Mouse (Mus musculus) retina, embryonic 14.5 days (tissue): ENCODE data around the gene Tmem50b.
"Not testable (repeated sequence)": the region's sequence is repeated elsewhere in the genome, so short reads cannot be mapped to it uniquely, and the experiment has no call there.

ENCODE experiments used
- DNase-seq: peaks from one replicate; pipeline ENCODE4 v3.0.0-alpha.2; 2015; ENCODE audit warnings: low spot score

Tmem50b gene

GRCm38 (mm10) chr16:91597672-91598010 is at the start of gene Tmem50b:
Gene Tmem50b, minus strand, starts transcription at chr16:91597800.
- DNase-seq, result peak; percentile 99

DNA sequence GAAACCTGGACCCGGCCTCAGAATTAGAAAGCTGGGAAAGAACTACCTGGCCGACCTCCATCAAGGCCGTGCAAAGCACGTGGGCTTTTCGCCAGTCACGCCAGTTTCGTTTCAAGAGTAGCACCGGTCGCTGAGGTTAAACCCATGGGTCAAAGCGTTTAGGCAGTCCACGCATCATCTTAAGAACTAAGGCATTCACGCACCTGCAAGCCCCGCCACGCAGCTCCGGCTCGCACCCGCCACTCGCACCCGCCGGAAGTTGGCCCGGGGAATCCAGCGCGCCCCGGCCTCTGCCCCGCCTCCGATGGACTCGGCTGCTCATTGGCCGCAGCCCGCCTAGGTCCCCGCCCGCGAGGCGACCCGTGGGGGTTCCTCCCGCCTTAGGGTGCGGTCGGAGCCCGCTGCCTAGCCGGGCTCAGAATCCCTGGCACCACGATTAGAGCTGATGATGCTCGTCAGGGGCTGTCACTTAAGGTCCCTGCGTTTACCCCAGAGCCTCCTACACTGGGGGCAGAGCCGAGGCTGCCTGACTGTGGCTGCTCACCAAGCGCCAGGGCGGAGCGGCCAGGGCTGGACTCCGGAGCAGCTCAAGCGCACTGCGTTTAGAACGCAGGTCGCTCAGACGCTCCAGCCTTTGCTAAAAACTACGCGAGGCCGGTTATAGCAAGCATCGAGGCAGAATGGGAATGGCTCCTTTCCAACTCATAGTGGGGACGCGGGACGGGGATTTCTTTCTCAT is 49.2 kb upstream of the Tmem50b start, which contains the start of gene Gart:
Gart (minus strand) TSS at position 272 of the 739 bp plus-strand sequence.
- DNase-seq, result peak; percentile 87

- peak; percentile 41 for DNase-seq
Observed at GRCm38 (mm10) chr16:91645995-91646602, 48.5 kb upstream of the Tmem50b start.

- DNase-seq, result not testable (repeated sequence)
Observed at GRCm38 (mm10) chr16:91645420-91645819, 47.8 kb upstream of the Tmem50b start.

- no peak for DNase-seq
Observed at GRCm38 (mm10) chr16:91644901-91645300, 47.3 kb upstream of the Tmem50b start.

DNA sequence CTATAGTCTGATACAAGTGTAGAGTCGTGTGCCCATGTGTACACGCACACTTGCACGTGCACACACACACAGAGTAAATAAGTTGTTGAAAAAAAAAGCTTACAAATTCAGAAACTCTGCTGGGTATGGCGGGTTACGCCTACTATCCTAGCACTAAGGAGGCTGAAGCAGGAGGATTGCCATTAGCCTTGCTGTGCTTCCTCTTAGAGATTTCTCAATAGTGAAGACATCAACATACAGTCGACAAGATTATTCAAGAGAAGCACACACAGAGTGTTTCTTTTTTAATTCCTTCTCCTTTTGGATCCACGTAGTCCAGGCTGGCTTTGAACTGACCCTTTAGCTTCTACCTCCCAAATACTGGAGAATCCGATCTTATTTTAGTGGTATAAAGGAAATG is 42.6 kb upstream of the Tmem50b start:
- DNase-seq, result no peak

DNA sequence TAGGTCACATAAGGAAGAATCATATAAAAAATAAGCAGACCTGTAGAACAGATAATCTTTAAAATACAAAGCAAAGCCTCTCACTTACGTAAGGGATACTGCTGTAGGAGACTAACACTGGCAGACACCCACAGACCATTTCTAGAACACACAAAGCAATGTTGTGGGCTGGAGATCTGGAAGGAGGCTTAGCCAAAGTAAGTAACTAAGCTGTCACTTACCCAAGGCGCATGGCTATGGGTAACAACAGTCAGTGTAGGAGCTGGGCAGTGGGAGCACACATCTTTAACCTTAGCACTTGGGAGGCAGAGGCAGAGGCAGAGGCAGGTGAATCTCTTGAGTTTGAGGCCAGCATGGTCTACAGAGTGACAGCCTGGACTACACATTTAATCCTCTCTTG is 42.0 kb upstream of the Tmem50b start:
- no peak for DNase-seq

DNA sequence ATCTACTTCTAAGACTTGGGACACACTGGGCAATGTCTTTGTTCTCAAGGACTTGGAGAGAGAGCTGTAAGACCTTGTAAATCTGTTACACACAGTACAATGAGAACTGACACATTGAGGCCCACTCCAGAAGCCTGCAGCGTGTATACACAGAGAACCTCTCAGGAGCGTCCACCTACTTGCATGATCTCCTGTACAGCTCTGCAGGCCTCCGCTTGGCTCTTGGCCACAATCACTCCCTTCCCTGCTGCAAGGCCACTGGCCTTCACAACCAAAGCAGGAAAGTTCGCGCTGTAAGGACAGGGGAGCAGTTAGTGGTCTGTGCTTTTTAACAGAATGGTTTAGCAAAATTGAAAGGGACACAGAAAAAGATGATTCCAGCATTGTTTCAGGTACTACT is 41.6 kb upstream of the Tmem50b start:
- no peak for DNase-seq

- DNase-seq, result no peak
Observed at GRCm38 (mm10) chr16:91633641-91634040, 36.0 kb upstream of the Tmem50b start.

- no peak for DNase-seq
Observed at GRCm38 (mm10) chr16:91632940-91633339, 35.3 kb upstream of the Tmem50b start.

GRCm38 (mm10) chr16:91632439-91632838 is 34.8 kb upstream of the Tmem50b start:
- no peak for DNase-seq

DNA sequence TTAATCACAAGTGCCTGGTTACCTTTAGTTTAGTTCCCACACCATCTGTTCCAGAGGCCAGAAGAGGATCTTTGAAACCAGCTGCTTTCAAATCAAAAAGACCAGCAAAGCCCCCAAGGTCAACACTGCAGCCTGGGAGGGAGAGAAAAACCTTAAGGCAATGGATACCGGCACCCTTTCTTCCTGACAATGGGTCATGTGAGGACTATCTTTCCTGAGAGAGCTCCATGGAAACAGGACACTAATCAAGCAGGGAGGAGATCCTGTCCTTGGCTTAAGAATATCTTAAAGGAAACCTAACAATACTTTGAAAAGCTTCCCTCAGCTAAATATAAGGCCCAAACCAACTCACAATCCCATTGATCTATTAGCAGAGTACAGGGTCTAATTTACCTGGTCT is 33.0 kb upstream of the Tmem50b start:
- no peak for DNase-seq

DNA sequence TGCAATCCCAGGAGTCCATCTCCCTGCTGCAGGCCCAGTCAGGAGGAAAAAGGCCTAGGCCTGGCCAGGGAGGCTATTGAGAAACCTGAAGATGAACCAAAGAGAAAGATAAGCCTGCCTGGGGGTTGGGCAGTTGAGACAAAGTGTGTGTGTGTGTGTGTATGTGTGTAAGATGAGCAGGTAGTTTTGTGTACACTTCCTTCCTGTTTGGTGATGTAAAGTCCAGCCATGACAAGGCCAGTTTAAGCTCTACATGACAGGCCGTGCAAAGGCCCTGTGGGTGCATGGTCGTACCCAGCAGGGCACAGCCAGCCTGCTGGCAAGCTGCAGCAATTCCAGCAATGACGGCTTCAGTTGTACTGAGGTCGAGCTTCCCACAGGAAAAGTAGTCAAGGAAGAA is 32.1 kb upstream of the Tmem50b start:
- no peak for DNase-seq

DNA sequence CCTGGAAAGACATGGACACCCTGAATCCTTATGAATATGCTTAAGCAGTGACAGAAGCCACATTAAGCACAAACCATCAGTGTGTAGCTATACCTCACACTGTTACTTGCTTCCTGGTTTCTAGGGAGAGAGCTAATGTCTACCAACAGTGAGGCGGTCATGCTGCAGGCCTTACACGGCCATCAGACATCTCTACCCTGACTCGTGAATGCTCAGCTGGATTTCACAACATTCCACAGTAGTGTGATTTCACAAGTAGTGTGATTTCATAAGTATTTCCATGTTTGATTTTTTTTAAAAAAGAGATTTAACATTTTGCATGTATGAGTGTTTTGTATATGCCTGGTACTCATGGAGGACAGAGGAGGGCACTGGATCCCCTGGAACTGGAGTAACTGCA is 31.1 kb upstream of the Tmem50b start:
- DNase-seq, result no peak

DNA sequence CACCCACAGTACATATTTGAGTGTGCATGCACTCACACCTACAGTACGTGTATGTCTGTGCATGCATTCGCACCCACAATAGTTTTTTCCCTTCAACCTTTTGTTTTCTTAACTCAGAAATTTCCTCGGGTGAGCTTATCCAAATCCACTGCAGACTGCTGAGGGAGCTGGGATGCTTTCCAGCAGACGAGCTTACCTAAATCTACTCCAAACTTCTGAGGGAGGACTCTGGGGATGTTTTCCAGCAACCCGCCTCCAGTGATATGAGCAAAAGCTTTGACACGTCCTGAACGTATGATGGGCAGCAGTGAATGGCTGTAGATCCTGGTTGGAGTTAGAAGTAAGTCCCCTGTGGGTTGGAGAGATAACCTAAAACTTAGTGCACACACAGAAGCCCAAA is 30.2 kb upstream of the Tmem50b start:
- no peak for DNase-seq

GRCm38 (mm10) chr16:91623074-91623473 is 25.5 kb upstream of the Tmem50b start:
- DNase-seq, result no peak

- no peak for DNase-seq
Observed at GRCm38 (mm10) chr16:91620991-91621390, 23.4 kb upstream of the Tmem50b start.

DNA sequence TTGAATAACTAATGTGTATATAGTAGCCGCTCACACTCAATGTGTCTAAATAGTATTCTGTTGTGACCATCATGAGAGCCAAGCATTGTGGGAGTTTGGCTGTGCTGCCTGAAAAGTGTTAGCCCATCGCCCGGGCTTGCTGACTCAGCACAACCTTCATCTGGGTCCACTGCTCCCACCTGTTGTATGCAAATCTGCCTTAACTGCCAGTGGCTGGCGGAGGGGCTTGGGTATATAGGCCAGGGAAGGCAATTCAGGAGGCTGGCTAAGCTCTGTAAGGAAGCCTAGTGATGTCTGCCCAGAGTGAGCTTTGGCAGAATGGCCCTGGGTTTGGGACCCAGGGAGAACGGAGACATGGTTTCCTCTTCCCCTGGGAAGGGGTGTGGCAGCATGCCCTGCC is 22.6 kb upstream of the Tmem50b start:
- no peak for DNase-seq

GRCm38 (mm10) chr16:91618511-91619501 is 21.2 kb upstream of the Tmem50b start, which contains the start of gene Dnajc28:
Gene Dnajc28, minus strand, starts transcription at chr16:91619026.
- peak; percentile 86 for DNase-seq

DNA sequence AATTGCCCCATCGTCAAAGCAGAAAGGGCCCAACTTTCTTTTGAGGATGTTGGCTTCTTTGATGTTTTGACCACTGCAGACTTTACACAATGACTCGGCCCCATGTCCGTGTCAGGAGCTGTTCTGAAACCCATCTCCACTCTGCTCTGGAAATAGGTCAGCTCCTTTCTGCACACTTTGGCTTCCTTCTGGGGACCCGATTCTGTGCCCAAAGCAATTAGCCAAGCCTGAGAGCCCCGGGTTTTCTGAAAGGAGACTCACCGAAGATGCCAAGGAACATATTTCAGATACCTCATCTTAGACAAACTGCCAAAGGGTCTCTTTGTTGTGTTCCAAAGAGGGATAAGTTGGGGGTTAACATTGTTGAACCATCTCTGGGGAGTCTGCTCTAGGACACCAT is 17.0 kb upstream of the Tmem50b start:
- no peak for DNase-seq

DNA sequence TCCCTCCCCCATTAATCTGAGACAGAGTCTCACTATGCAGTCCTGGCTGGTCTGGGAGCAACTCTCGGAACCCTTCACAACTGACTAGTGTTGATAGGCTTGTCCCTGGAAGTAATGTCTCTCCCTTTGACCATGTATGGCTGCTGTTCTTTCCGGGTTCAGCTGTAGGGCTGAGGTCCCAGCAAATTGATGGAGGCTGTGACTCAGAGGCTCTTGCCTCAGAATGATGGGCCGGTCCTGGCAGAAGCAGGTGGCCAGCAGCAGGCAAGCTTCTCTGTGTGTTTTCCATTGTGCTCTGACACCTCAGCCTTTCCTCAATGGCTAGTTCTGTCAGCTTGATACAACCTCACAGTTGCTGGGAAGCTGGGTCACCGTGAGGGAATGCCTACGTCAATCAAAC is 14.9 kb upstream of the Tmem50b start:
- no peak for DNase-seq

DNA sequence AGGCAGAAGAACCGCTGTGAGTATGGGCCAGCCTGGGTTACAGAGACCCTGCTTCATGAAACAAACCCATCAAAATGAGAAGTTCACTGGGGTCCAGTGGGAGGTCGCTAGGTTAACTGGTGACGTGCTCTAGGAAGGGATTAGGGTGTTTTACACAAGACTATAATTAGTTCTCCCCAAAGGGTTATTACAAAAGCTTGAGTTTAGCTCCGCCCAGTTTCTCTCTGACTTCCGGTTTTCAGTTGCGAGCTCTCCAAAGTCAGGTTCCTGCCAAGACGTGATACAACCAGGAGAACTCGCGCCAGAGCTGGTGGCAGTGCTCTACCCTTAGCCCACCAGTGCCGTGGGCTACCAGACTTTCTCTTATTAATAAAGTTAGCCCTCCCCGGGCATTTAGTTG is 13.6 kb upstream of the Tmem50b start:
- DNase-seq, result no peak
